Mouse (Mus musculus): ENCODE results near the gene Pga5. TPM values are rescaled to one million over a fixed set of nuclear protein-coding genes. Genes with fewer than 3 reads are reported as not detected.

The Pga5 gene
- 0.27 TPM in 1 of 2 replicates, not detected in the other for polyA plus RNA-seq (2012; rRNA removed; ENCODE audit: low replicate concordance)

GRCm38 (mm10) chr19:10677915-10678771, at the start of gene Pga5:
Gene Pga5 (minus strand): TSS chr19:10678071.

GRCm38 (mm10) chr19:10688537-10689352, 10.9 kb upstream of the Pga5 start, which contains the start of gene Vps37c:
Gene Vps37c (plus strand): TSS chr19:10688735.

GRCm38 (mm10) chr19:10634106-10634871, 43.6 kb downstream of the Pga5 start, which contains the start of gene Vwce:
Gene Vwce (plus strand): TSS chr19:10634213.

Other genes starting within 250 kb of the Pga5 start
- 5.3 and 5.9 TPM in 2 replicates for gene Lrrc10b, start 220.6 kb downstream of the Pga5 start, polyA plus RNA-seq (2012; rRNA removed; ENCODE audit: low replicate concordance)
- 0.70 and 1.2 TPM in 2 replicates for gene Ppp1r32, start 195.1 kb downstream of the Pga5 start, polyA plus RNA-seq (2012; rRNA removed; ENCODE audit: low replicate concordance)
- 12.5 and 20.9 TPM in 2 replicates for gene Cpsf7, start 152.8 kb downstream of the Pga5 start, polyA plus RNA-seq (2012; rRNA removed; ENCODE audit: low replicate concordance)
- gene Sdhaf2, start 151.9 kb downstream of the Pga5 start, polyA plus RNA-seq (2012; rRNA removed; ENCODE audit: low replicate concordance): 5.4 and 7.1 TPM in 2 replicates
- gene Tmem216, start 121.8 kb downstream of the Pga5 start, polyA plus RNA-seq (2012; rRNA removed; ENCODE audit: low replicate concordance): 3.5 and 6.8 TPM in 2 replicates
- 28.9 and 29.9 TPM in 2 replicates for gene Cyb561a3, start 100.9 kb downstream of the Pga5 start, polyA plus RNA-seq (2012; rRNA removed; ENCODE audit: low replicate concordance)
- 3.3 and 3.4 TPM in 2 replicates for gene Tmem138, start 100.7 kb downstream of the Pga5 start, polyA plus RNA-seq (2012; rRNA removed; ENCODE audit: low replicate concordance)
- gene Ddb1, start 72.7 kb downstream of the Pga5 start, polyA plus RNA-seq (2012; rRNA removed; ENCODE audit: low replicate concordance): 42.1 and 52.2 TPM in 2 replicates
- gene Tkfc, start 72.4 kb downstream of the Pga5 start, polyA plus RNA-seq (2012; rRNA removed; ENCODE audit: low replicate concordance): 242 and 263 TPM in 2 replicates
- 20.3 and 21.3 TPM in 2 replicates for gene Vwce, start 43.9 kb downstream of the Pga5 start, polyA plus RNA-seq (2012; rRNA removed; ENCODE audit: low replicate concordance)
- 35.7 and 46.3 TPM in 2 replicates for gene Vps37c, start 10.7 kb upstream of the Pga5 start, polyA plus RNA-seq (2012; rRNA removed; ENCODE audit: low replicate concordance)
- gene Cd5, start 60.9 kb upstream of the Pga5 start, polyA plus RNA-seq (2012; rRNA removed; ENCODE audit: low replicate concordance): 1.0 and 2.7 TPM in 2 replicates
- 1.4 and 4.2 TPM in 2 replicates for gene Cd6, start 152.0 kb upstream of the Pga5 start, polyA plus RNA-seq (2012; rRNA removed; ENCODE audit: low replicate concordance)
- gene Slc15a3, start 161.7 kb upstream of the Pga5 start, polyA plus RNA-seq (2012; rRNA removed; ENCODE audit: low replicate concordance): 7.1 and 18.1 TPM in 2 replicates
- 6.8 and 8.5 TPM in 2 replicates for gene Tmem132a, start 191.9 kb upstream of the Pga5 start, polyA plus RNA-seq (2012; rRNA removed; ENCODE audit: low replicate concordance)
- gene Tmem109, start 203.9 kb upstream of the Pga5 start, polyA plus RNA-seq (2012; rRNA removed; ENCODE audit: low replicate concordance): 31.7 and 34.0 TPM in 2 replicates
- 105 and 140 TPM in 2 replicates for gene Prpf19, start 217.2 kb upstream of the Pga5 start, polyA plus RNA-seq (2012; rRNA removed; ENCODE audit: low replicate concordance)
- gene Zp1, start 242.6 kb upstream of the Pga5 start, polyA plus RNA-seq (2012; rRNA removed; ENCODE audit: low replicate concordance): not detected in 2 replicates